Mouse (Mus musculus) liver, postnatal 0 days (tissue): ENCODE data around the gene Akr1c14. TPM values are rescaled to one million over a fixed set of nuclear protein-coding genes. Genes with fewer than 3 reads are reported as not detected.
"Not testable (repeated sequence)": the region's sequence is repeated elsewhere in the genome, so short reads cannot be mapped to it uniquely, and the experiment has no call there.

Experiments used
- ATAC-seq: fragments of 200-750 bp; cut with Nextera tagmentation; 2 replicates; pipeline ENCODE4 v1.8.0; 2017; ENCODE audit warnings: mild to moderate bottlenecking, moderate library complexity
- DNase-seq: peaks from one replicate; pipeline ENCODE4 v3.0.0-alpha.2; 2016
- H3K27ac ChIP-seq: fragments of 300-500 bp; sonication (generic); 2 replicates; pipeline ENCODE4 v1.5.1; 2014; ENCODE audit warnings: antibody characterized with exemption, moderate library complexity, mild to moderate bottlenecking, low read depth
- H3K27me3 ChIP-seq: fragments of 300-500 bp; sonication (generic); 2 replicates; pipeline ENCODE4 v1.6.1; 2014; ENCODE audit warnings: low read length, control low read depth, mixed read lengths; ENCODE audit not compliant: insufficient read depth
- H3K36me3 ChIP-seq: fragments of 300-500 bp; sonication (generic); replicated peaks from 2 replicates; pipeline ENCODE4 v1.6.1; 2014; ENCODE audit warnings: mild to moderate bottlenecking, control low read depth, low read length, moderate library complexity, mixed read lengths; ENCODE audit not compliant: insufficient read depth
- H3K4me1 ChIP-seq: fragments of 300-500 bp; sonication (generic); 2 replicates; pipeline ENCODE4 v1.6.1; 2014; ENCODE audit warnings: antibody characterized with exemption, mild to moderate bottlenecking, control low read depth; ENCODE audit not compliant: insufficient read depth
- H3K4me2 ChIP-seq: fragments of 300-500 bp; sonication (generic); 2 replicates; pipeline ENCODE4 v1.6.1; 2014; ENCODE audit warnings: low read depth, mild to moderate bottlenecking, low read length, moderate library complexity, mixed read lengths
- H3K4me3 ChIP-seq: fragments of 300-500 bp; sonication (generic); 2 replicates; pipeline ENCODE4 v1.5.1; 2014; ENCODE audit warnings: low read depth, low read length
- H3K9ac ChIP-seq: fragments of 300-500 bp; sonication (generic); replicated peaks from 2 replicates; pipeline ENCODE4 v1.6.1; 2014; ENCODE audit warnings: mild to moderate bottlenecking, moderate library complexity
- H3K9me3 ChIP-seq: fragments of 300-500 bp; sonication (generic); 2 replicates; pipeline ENCODE4 v1.6.1; 2016; ENCODE audit warnings: mild to moderate bottlenecking, control low read depth, low read length, mixed read lengths
- CTCF ChIP-seq: sonication (generic); IDR thresholded peaks from 2 replicates; pipeline ENCODE4 v1.5.1; 2016; ENCODE audit warnings: antibody characterized with exemption, low read depth
- EP300 ChIP-seq: IDR thresholded peaks from 2 replicates; pipeline ENCODE4 v1.6.1; 2016; ENCODE audit warnings: antibody characterized with exemption, low read depth, mild to moderate bottlenecking
- WGBS: fragments of 180-500 bp; shearing (Covaris S2); extraction: QIAGEN DNeasy Blood & Tissue Kit; methylation state at CpG from one replicate; pipeline ENCODE4 v1.1.7; 2014; ENCODE audit not compliant: insufficient replicate concordance; 5-methylcytosine and 5-hydroxymethylcytosine counted together
- polyA plus RNA-seq: library from polyadenylated mRNA; unstranded; fragments of >200 nt; fragmentation: Nextera tagmentation; extraction: Ambion mirVana; gene quantifications from 2 replicates; pipeline ENCODE4 v1.2.1, GENCODE M21; 2015

The Akr1c14 gene
- polyA plus RNA-seq, 1 experiment from 2014 or later = 41.2 TPM

GRCm38 (mm10) chr13:4110281-4111188 is 61.7 kb downstream of the Akr1c14 start:
- H3K27ac ChIP-seq = no peak overlapping the region
- WGBS = 37% methylated on average over 6 of the region's 6 CpGs
- peak; percentile 51 for DNase-seq
- peak; percentile 63 for ATAC-seq
- H3K9ac ChIP-seq = no peak overlapping the region
- H3K27me3 ChIP-seq = no peaks in the 10 kb centered on the region
- TF ChIP-seq EP300 (no peak), CTCF (peak; percentile 77)
- H3K4me1 ChIP-seq = no peaks in the 10 kb centered on the region
- H3K36me3 ChIP-seq = no peaks in the 10 kb centered on the region
- no peak overlapping the region for H3K4me3 ChIP-seq
- no peaks in the 10 kb centered on the region for H3K9me3 ChIP-seq
- no peak overlapping the region for H3K4me2 ChIP-seq

DNA sequence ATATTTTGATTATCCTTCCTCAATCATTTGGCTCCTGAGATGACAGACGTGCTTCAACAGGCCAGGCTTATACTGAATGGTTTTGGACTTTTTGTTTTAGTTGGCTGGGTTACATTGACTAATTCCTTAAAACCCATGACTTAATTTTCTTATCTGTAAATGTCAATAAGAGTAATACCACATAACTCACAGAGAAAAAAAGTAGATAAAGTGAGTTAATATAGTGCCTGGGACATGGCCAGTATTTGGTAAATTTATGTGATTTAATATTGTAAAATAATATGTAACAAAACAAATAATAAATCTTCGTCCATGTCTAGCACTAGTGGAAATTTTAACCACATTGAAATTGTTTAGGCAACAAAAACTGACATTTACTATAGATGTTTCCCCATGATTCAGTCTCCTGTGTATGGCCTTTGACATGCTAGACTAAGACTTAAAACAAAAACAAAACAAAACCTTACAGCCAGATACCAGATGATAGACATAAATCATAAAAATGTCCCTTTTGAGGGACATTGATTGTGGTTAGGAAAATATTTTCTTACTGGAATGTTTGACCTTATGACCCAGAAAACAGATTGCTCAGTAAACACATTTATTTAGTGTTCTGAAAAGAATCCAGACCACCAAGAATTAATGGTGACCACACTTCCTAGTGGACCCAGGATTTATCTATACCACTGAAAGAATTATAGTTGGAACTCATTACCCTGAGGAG is 70.5 kb downstream of the Akr1c14 start:
- no peaks in the 10 kb centered on the region for H3K36me3 ChIP-seq
- no peak overlapping the region for H3K4me3 ChIP-seq
- H3K27me3 ChIP-seq = no peaks in the 10 kb centered on the region
- no peaks in the 10 kb centered on the region for H3K9me3 ChIP-seq
- DNase-seq (no peak), ATAC-seq (no peak)
- no peak overlapping the region for H3K9ac ChIP-seq
- no peak overlapping the region for H3K4me2 ChIP-seq
- TF ChIP-seq CTCF = no peak
- no peak for TF ChIP-seq EP300
- H3K4me1 ChIP-seq = no peaks in the 10 kb centered on the region
- WGBS = 61% methylated on average over 2 of the region's 2 CpGs
- H3K27ac ChIP-seq = no peak overlapping the region

DNA sequence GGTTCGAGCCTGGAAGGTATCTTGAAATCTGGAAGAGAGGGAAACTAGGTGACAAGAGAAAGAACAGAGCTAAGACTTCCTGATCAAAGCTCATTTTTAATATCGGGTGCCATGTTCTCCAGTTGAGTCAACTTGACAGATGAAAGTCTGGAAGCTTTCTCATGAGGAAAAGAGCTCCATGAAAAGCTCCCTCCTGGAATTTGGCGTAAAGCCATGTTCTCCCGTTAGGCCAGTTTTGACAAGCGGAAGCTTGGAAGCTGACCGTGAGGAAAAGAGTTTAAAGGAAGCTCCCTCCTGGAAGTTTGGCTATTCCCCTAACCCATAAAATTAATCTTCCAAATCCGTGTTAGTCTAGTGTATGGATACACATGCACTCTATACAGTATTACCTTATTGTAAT is 74.3 kb downstream of the Akr1c14 start:
- TF ChIP-seq CTCF = no peak
- TF ChIP-seq EP300 = no peak

GRCm38 (mm10) chr13:4124471-4124870 is 75.7 kb downstream of the Akr1c14 start:
- H3K4me3 ChIP-seq, H3K4me2 ChIP-seq, H3K27me3 ChIP-seq, H3K9ac ChIP-seq, H3K9me3 ChIP-seq, H3K36me3 ChIP-seq, ATAC-seq, DNase-seq, H3K4me1 ChIP-seq, H3K27ac ChIP-seq: not testable (repeated sequence)
- 82% methylated on average over 6 of the region's 6 CpGs for WGBS

More for the DNA sequence above, 74.3 kb downstream of the Akr1c14 start:
- Histone ChIP-seq H3K4me1 (no peaks in the 10 kb centered on the region), H3K9me3 (no peaks in the 10 kb centered on the region), H3K27ac (no peak overlapping the region), H3K27me3 (no peaks in the 10 kb centered on the region), H3K36me3 (no peaks in the 10 kb centered on the region), H3K9ac (no peak overlapping the region), H3K4me2 (no peak overlapping the region), H3K4me3 (no peak overlapping the region)
- 84% methylated on average over 7 of the region's 7 CpGs for WGBS
- ATAC-seq (no peak), DNase-seq (no peak)

DNA sequence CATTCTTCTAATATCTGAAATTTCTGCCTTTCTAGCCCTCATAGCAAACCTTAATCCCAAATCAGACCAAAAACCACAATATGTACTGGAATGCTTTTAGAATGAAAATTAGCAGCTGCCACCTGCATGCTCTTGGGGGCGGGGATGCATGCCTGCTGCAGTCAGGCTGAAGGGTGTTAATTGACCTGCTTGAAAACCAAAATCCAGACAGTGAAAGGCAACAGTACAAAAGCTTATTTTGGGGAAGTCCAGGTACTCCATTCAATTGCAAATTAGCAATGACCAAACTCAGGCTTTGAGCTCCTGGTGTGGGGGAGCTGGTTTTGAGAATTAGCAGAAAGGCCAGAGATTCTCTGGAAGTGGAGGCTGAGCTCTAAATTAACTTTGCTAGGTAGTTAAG is 77.0 kb downstream of the Akr1c14 start:
- H3K4me1 ChIP-seq, DNase-seq, H3K9me3 ChIP-seq, H3K9ac ChIP-seq, H3K27me3 ChIP-seq, ATAC-seq, H3K4me3 ChIP-seq, H3K27ac ChIP-seq, H3K4me2 ChIP-seq, H3K36me3 ChIP-seq: not testable (repeated sequence)
- 85% methylated on average over 1 of the region's 1 CpGs for WGBS

- Histone ChIP-seq H3K9ac (no peak overlapping the region), H3K9me3 (no peaks in the 10 kb centered on the region), H3K27ac (no peak overlapping the region), H3K27me3 (no peaks in the 10 kb centered on the region), H3K4me2 (no peak overlapping the region), H3K4me1 (no peaks in the 10 kb centered on the region), H3K36me3 (no peaks in the 10 kb centered on the region), H3K4me3 (no peak overlapping the region)
- peak; percentile 55 for TF ChIP-seq CTCF
- TF ChIP-seq EP300 = no peak
- ATAC-seq (no peak), DNase-seq (peak; percentile 13)
- WGBS = 32% methylated on average over 5 of the region's 5 CpGs
Observed at GRCm38 (mm10) chr13:4129100-4129499, 80.3 kb downstream of the Akr1c14 start.
